Mouse (Mus musculus) MEL (cell line): ENCODE measurements around the gene Ston2.

Experiments used
- ETS1 ChIP-seq: IDR thresholded peaks from 2 replicates; pipeline ENCODE4 v1.6.1; 2012; ENCODE audit warnings: low read depth, mild to moderate bottlenecking, inconsistent platforms, low read length, improper control_type of control experiment, moderate library complexity
- POLR2AphosphoS2 ChIP-seq: IDR thresholded peaks from 2 replicates; pipeline ENCODE4 v1.6.1; 2011; ENCODE audit warnings: low read length, improper control_type of control experiment
- USF2 ChIP-seq, 2 experiments: IDR thresholded peaks; 2 replicates each; pipeline ENCODE4 v1.6.1; 2011 to 2012; ENCODE audit warnings: improper control_type of control experiment in 2 of 2, low read length in 2 of 2, borderline replicate concordance in 1 of 2, inconsistent platforms in 1 of 2, low read depth in 1 of 2, mild to moderate bottlenecking in 1 of 2; ENCODE audit not compliant: insufficient read depth in 1 of 2

DNA sequence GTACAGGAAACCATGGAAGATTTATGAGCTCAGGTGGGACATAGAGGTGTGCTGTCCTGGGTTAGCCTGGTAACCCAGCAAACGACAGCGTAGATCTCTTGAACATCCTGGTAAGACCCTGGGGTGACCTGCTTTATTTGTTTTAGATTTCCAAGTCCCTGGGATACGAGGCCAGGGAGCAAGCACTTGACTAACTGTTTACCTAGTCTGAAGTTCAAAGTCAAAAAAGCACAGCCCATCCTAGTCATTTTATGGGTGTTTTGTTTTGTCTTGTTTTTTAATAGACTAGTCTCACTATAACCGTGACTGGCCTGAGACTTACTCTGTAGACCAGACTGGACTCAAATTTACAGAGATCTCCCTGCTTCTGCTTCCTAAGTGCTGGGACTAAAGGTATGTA lies 93.4 kb downstream of the Ston2 start:
- TF ChIP-seq ETS1 (no peak), POLR2AphosphoS2 (no peak), USF2 (IDR thresholded peaks at IDR 0.05; ENCODE audit: borderline replicate concordance in 1 of 2, insufficient read depth in 1 of 2, low read depth in 1 of 2, low read length in 2 of 2) (no peak)
